Mouse (Mus musculus) testis, adult 2 months (tissue): ENCODE results near the gene Mtch1.

Experiments
- CTCF ChIP-seq: fragments of 200-500 bp; IDR thresholded peaks from 2 replicates; pipeline ENCODE4 v1.5.1; 2012; ENCODE audit warnings: low read depth, mild to moderate bottlenecking, inconsistent platforms, low read length, moderate library complexity; ENCODE audit not compliant: control insufficient read depth, insufficient read depth, insufficient replicate concordance
- POLR2A ChIP-seq: fragments of 200-500 bp; IDR thresholded peaks from 2 replicates; pipeline ENCODE4 v1.6.1; 2012; ENCODE audit warnings: low read depth, mild to moderate bottlenecking, inconsistent platforms, low read length, moderate library complexity; ENCODE audit not compliant: control insufficient read depth

DNA sequence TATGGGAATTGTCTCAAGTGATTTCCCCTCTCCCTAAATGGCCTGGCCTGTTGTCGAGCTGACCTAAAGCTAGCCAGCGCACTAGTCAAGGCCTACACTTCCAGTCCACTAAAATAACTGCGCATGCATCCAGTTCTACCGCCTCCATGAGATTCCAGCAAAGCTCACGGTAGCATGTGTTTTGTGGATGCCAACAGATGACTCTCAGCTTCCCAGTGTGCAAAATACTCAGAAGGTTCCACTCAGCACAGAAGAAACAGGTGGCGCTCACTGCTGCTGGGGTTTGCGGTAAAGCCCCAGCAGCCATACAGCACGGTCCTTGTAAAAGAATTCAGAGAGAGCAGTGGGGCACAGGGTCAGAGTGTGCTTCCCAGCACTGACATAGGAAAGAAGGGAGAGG is 36.1 kb downstream of the Mtch1 start:
- no peak for TF ChIP-seq CTCF
- TF ChIP-seq POLR2A, result no peak
